Mouse (Mus musculus): ENCODE measurements around the gene Mapkbp1. TPM values are rescaled to one million over a fixed set of nuclear protein-coding genes. Genes with fewer than 3 reads are reported as not detected.

Gene Mapkbp1
- polyA plus RNA-seq, 1 experiment = 6.4 TPM

GRCm38 (mm10) chr2:120011462-120012200, 39.1 kb downstream of the Mapkbp1 start:
- Histone ChIP-seq H3K36me3 (ENCODE audit: control insufficient read depth, insufficient read depth) (peaks cover 7% of the 10 kb centered on the region), H3ac (ENCODE audit: control insufficient read depth, insufficient read length) (no peak overlapping the region), H3K27me3 (ENCODE audit: control insufficient read depth, insufficient read depth, insufficient read length) (no peaks in the 10 kb centered on the region), H3K79me2 (ENCODE audit: control insufficient read depth, insufficient read depth) (no peaks in the 10 kb centered on the region), H3K4me3 (no peak overlapping the region), H3K4me2 (ENCODE audit: low read depth) (no peak overlapping the region)
- TF ChIP-seq REST (IDR thresholded peaks at IDR 0.05; ENCODE audit: insufficient read depth, insufficient read length) (no peak), MAX (IDR thresholded peaks at IDR 0.05; ENCODE audit: low read depth) (no peak), MYOD1 (IDR thresholded peaks at IDR 0.05; ENCODE audit: control insufficient read depth in 1 of 3, insufficient read length in 2 of 3, low read depth in 2 of 3) (no peak), E2F4 (IDR thresholded peaks at IDR 0.05; ENCODE audit: insufficient read depth) (no peak), POLR2A (IDR thresholded peaks at IDR 0.05; ENCODE audit: insufficient read length, low read depth) (no peak), POLR2AphosphoS2 (IDR thresholded peaks at IDR 0.05; ENCODE audit: insufficient read length, low read depth) (no peak), SRF (IDR thresholded peaks at IDR 0.05; ENCODE audit: control insufficient read depth, insufficient read length, low read depth) (no peak), CEBPB (IDR thresholded peaks at IDR 0.05; ENCODE audit: insufficient read depth, poor library complexity, severe bottlenecking) (no peak), MYOG (IDR thresholded peaks at IDR 0.05; ENCODE audit: control insufficient read depth in 1 of 3, insufficient read depth in 1 of 3, insufficient read length in 2 of 3, low read depth in 2 of 3) (no peak), TCF12 (IDR thresholded peaks at IDR 0.05; ENCODE audit: insufficient read depth, poor library complexity, severe bottlenecking) (no peak)

GRCm38 (mm10) chr2:120012924-120013323, 40.4 kb downstream of the Mapkbp1 start:
- no peaks in the 10 kb centered on the region for H3K27me3 ChIP-seq (ENCODE audit: control insufficient read depth, insufficient read depth, insufficient read length)
- H3K4me2 ChIP-seq (ENCODE audit: low read depth) = no peak overlapping the region
- H3K36me3 ChIP-seq (ENCODE audit: control insufficient read depth, insufficient read depth) = peaks cover 7% of the 10 kb centered on the region
- H3K79me2 ChIP-seq (ENCODE audit: control insufficient read depth, insufficient read depth) = no peaks in the 10 kb centered on the region
- no peak overlapping the region for H3K4me3 ChIP-seq
- no peak overlapping the region for H3ac ChIP-seq (ENCODE audit: control insufficient read depth, insufficient read length)
- TF ChIP-seq TCF12 (IDR thresholded peaks at IDR 0.05; ENCODE audit: insufficient read depth, poor library complexity, severe bottlenecking) = no peak

DNA sequence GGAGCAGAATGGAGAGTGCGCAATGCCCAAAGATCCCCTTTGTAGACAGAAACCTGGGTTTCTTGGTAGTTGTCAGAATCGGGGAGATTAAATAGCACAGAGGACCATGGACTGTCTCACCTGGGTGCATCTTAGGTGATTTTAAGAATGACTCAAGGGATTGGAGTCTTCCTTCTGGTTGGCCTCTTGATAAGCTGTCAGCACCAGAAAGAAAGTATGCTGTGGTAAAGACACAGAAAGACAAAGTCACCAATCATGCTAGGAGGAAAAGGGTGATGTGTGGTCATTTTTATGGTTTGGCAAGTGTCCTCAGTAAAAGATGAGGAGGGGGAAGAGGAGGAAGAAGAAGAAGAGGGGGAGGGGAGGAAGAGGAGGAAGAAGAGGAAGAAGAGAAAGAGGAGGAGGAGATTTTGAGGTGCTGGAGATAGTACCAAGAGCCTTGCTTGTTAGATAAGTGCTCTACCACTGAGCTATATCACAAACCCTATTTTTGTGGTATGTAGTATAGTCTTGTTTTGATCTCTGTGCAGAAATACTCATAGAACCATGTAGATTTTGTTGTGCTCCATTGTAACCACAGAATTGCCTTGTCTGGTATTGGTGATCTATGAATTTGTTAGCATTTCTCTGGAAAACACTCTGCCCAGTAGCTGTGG, 41.5 kb downstream of the Mapkbp1 start:
- H3K36me3 ChIP-seq (ENCODE audit: control insufficient read depth, insufficient read depth) = peaks cover 7% of the 10 kb centered on the region
- no peaks in the 10 kb centered on the region for H3K79me2 ChIP-seq (ENCODE audit: control insufficient read depth, insufficient read depth)
- H3K27me3 ChIP-seq (ENCODE audit: control insufficient read depth, insufficient read depth, insufficient read length) = no peaks in the 10 kb centered on the region
- no peak overlapping the region for H3K4me3 ChIP-seq
- H3ac ChIP-seq (ENCODE audit: control insufficient read depth, insufficient read length) = no peak overlapping the region
- no peak overlapping the region for H3K4me2 ChIP-seq (ENCODE audit: low read depth)
- no peak for TF ChIP-seq TCF3 (IDR thresholded peaks at IDR 0.05; ENCODE audit: insufficient read length, low read depth)
- no peak for TF ChIP-seq POLR2AphosphoS2 (IDR thresholded peaks at IDR 0.05; ENCODE audit: insufficient read length, low read depth)
- TF ChIP-seq REST (IDR thresholded peaks at IDR 0.05; ENCODE audit: insufficient read depth, insufficient read length) = no peak
- TF ChIP-seq E2F4 (IDR thresholded peaks at IDR 0.05; ENCODE audit: insufficient read depth) = no peak
- no peak for TF ChIP-seq USF1 (IDR thresholded peaks at IDR 0.05; ENCODE audit: low read depth)
- no peak for TF ChIP-seq MYOG (IDR thresholded peaks at IDR 0.05; ENCODE audit: control insufficient read depth in 1 of 3, insufficient read depth in 1 of 3, insufficient read length in 2 of 3, low read depth in 2 of 3)

GRCm38 (mm10) chr2:120015882-120016281, 43.4 kb downstream of the Mapkbp1 start:
- no peak overlapping the region for H3K4me2 ChIP-seq (ENCODE audit: low read depth)
- no peaks in the 10 kb centered on the region for H3K27me3 ChIP-seq (ENCODE audit: control insufficient read depth, insufficient read depth, insufficient read length)
- H3ac ChIP-seq (ENCODE audit: control insufficient read depth, insufficient read length) = no peak overlapping the region
- peaks cover 7% of the 10 kb centered on the region for H3K36me3 ChIP-seq (ENCODE audit: control insufficient read depth, insufficient read depth)
- TF ChIP-seq POLR2AphosphoS2 (IDR thresholded peaks at IDR 0.05; ENCODE audit: insufficient read length, low read depth) (no peak), MYOD1 (IDR thresholded peaks at IDR 0.05; ENCODE audit: control insufficient read depth in 1 of 3, insufficient read length in 2 of 3, low read depth in 2 of 3) (no peak), REST (IDR thresholded peaks at IDR 0.05; ENCODE audit: insufficient read depth, insufficient read length) (no peak), MYOG (IDR thresholded peaks at IDR 0.05; ENCODE audit: control insufficient read depth in 1 of 3, insufficient read depth in 1 of 3, insufficient read length in 2 of 3, low read depth in 2 of 3) (no peak), TCF12 (IDR thresholded peaks at IDR 0.05; ENCODE audit: insufficient read depth, poor library complexity, severe bottlenecking) (no peak), USF1 (IDR thresholded peaks at IDR 0.05; ENCODE audit: low read depth) (no peak), TCF3 (IDR thresholded peaks at IDR 0.05; ENCODE audit: insufficient read length, low read depth) (no peak), MAX (IDR thresholded peaks at IDR 0.05; ENCODE audit: low read depth) (no peak), E2F4 (IDR thresholded peaks at IDR 0.05; ENCODE audit: insufficient read depth) (no peak), CEBPB (IDR thresholded peaks at IDR 0.05; ENCODE audit: insufficient read depth, poor library complexity, severe bottlenecking) (no peak), SRF (IDR thresholded peaks at IDR 0.05; ENCODE audit: control insufficient read depth, insufficient read length, low read depth) (no peak), POLR2A (IDR thresholded peaks at IDR 0.05; ENCODE audit: insufficient read length, low read depth) (no peak)
- H3K79me2 ChIP-seq (ENCODE audit: control insufficient read depth, insufficient read depth) = no peaks in the 10 kb centered on the region
- H3K4me3 ChIP-seq = no peak overlapping the region

GRCm38 (mm10) chr2:120017599-120017998, 45.1 kb downstream of the Mapkbp1 start:
- Histone ChIP-seq H3K27me3 (ENCODE audit: control insufficient read depth, insufficient read depth, insufficient read length) (no peaks in the 10 kb centered on the region), H3K4me2 (ENCODE audit: low read depth) (no peak overlapping the region), H3ac (ENCODE audit: control insufficient read depth, insufficient read length) (no peak overlapping the region), H3K36me3 (ENCODE audit: control insufficient read depth, insufficient read depth) (peaks cover 7% of the 10 kb centered on the region), H3K4me3 (no peak overlapping the region), H3K79me2 (ENCODE audit: control insufficient read depth, insufficient read depth) (no peaks in the 10 kb centered on the region)
- TF ChIP-seq POLR2A (IDR thresholded peaks at IDR 0.05; ENCODE audit: insufficient read length, low read depth) = no peak
- TF ChIP-seq TCF3 (IDR thresholded peaks at IDR 0.05; ENCODE audit: insufficient read length, low read depth) = no peak
- no peak for TF ChIP-seq MAX (IDR thresholded peaks at IDR 0.05; ENCODE audit: low read depth)
- no peak for TF ChIP-seq REST (IDR thresholded peaks at IDR 0.05; ENCODE audit: insufficient read depth, insufficient read length)
- no peak for TF ChIP-seq MYOD1 (IDR thresholded peaks at IDR 0.05; ENCODE audit: control insufficient read depth in 1 of 3, insufficient read length in 2 of 3, low read depth in 2 of 3)
- no peak for TF ChIP-seq E2F4 (IDR thresholded peaks at IDR 0.05; ENCODE audit: insufficient read depth)
- no peak for TF ChIP-seq MYOG (IDR thresholded peaks at IDR 0.05; ENCODE audit: control insufficient read depth in 1 of 3, insufficient read depth in 1 of 3, insufficient read length in 2 of 3, low read depth in 2 of 3)
- no peak for TF ChIP-seq USF1 (IDR thresholded peaks at IDR 0.05; ENCODE audit: low read depth)
- no peak for TF ChIP-seq TCF12 (IDR thresholded peaks at IDR 0.05; ENCODE audit: insufficient read depth, poor library complexity, severe bottlenecking)
- no peak for TF ChIP-seq SRF (IDR thresholded peaks at IDR 0.05; ENCODE audit: control insufficient read depth, insufficient read length, low read depth)
- no peak for TF ChIP-seq POLR2AphosphoS2 (IDR thresholded peaks at IDR 0.05; ENCODE audit: insufficient read length, low read depth)
